Mouse (Mus musculus) megakaryocyte, embryonic 14.5 days (primary cell): ENCODE measurements around the gene Zzz3.

Experiments
- FLI1 ChIP-seq: IDR thresholded peaks from 2 replicates; pipeline ENCODE4 v1.6.1; 2012; ENCODE audit warnings: low read length, inconsistent platforms, mixed read lengths
- GATA1 ChIP-seq: IDR thresholded peaks from 3 replicates; pipeline ENCODE4 v1.6.1; 2012; ENCODE audit warnings: mixed read lengths, low read length, inconsistent platforms, borderline replicate concordance

- TF ChIP-seq GATA1 (no peak), FLI1 (no peak)
Observed at GRCm38 (mm10) chr3:152460802-152461201, 65.5 kb downstream of the Zzz3 start.
